24 mouse cellular contexts compared by ENCODE assay signal in the genomic region with DNA sequence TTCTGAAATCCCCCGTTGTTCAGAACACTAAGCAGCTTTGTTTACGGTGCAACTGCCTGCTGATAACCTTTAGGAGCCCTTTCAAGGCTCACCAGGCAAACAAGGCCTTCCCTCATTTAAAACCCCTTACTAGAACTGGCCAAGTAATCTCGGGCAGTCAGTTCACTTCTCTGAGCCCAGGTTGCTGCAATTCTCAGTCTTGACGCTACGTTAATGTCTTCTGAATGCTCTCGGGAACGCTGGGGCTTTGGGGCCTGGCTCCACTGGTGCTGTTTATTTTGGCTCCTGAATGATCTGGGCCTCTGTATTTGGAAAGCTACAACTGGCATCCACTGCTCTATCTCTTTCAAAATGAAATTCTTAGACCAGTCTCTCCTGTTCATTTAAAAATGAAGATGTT.
DNase-seq lines count a peak whose midpoint lies in the region; ATAC-seq and TF ChIP-seq lines count a peak whose summit lies in the region.
"Had no signal": no experiment of that assay in that cellular context is flagged by ENCODE, and none has a peak within 500 bp of the region (broad histone marks: within the 10 kb centered on the region; RNA-seq: fewer than 3 reads in every experiment).

No protein-coding gene starts in this region.

- peak overlapping the region; percentile 48; the same call in 1 of the 2 replicates for H3K27ac ChIP-seq in gastrocnemius, adult 2 months
- H3K27ac ChIP-seq in hindbrain, postnatal 0 days: no peak overlapping the region
- no peak overlapping the region for H3K27ac ChIP-seq in hindbrain, embryonic 11.5 days (ENCODE audit: low read depth, low read length)
- H3K27ac ChIP-seq: embryonic facial prominence, embryonic 12.5 days; layer of hippocampus, adult 2 months had no signal

- 20% methylated on average over 7 of the region's 7 CpGs for WGBS in hindbrain, postnatal 0 days
- WGBS in hindbrain, embryonic 11.5 days: 16% methylated on average over 7 of the region's 7 CpGs

- no peak overlapping the region for H3K9ac ChIP-seq in hindbrain, postnatal 0 days (replicated peaks; ENCODE audit: low read length)
- no peak overlapping the region for H3K9ac ChIP-seq in hindbrain, embryonic 11.5 days (ENCODE audit: low read depth, low read length)
- H3K9ac ChIP-seq: embryonic facial prominence, embryonic 12.5 days had no signal

- no peak overlapping the region for H3K4me3 ChIP-seq in gastrocnemius, adult 2 months
- H3K4me3 ChIP-seq in hindbrain, postnatal 0 days (ENCODE audit: low read length): no peak overlapping the region
- H3K4me3 ChIP-seq in hindbrain, embryonic 11.5 days (ENCODE audit: low read depth, low read length): no peak overlapping the region
- H3K4me3 ChIP-seq: embryonic facial prominence, embryonic 12.5 days; erythroblast, embryonic 14.5 days; layer of hippocampus, adult 2 months had no signal

- intact Hi-C loops in gastrocnemius, adult 2 months (cut with DNase I): no loop called here

- ATAC-seq in hindbrain, postnatal 0 days: no peak
- no peak for ATAC-seq in hindbrain, embryonic 11.5 days (ENCODE audit: low FRiP score)
- ATAC-seq: activated CD4-positive, CD25-positive, alpha-beta regulatory T cell, adult 4 months; CD4-positive, CD25-positive, alpha-beta regulatory T cell, adult 4 months; hindbrain, embryonic 16.5 days; Patski had no signal

- H3K27me3 ChIP-seq in hindbrain, postnatal 0 days (ENCODE audit: insufficient read depth, low read length): no peaks in the 10 kb centered on the region
- no peaks in the 10 kb centered on the region for H3K27me3 ChIP-seq in hindbrain, embryonic 11.5 days (ENCODE audit: control insufficient read depth, insufficient read depth, low read length)
- H3K27me3 ChIP-seq: embryonic facial prominence, embryonic 12.5 days; Patski had no signal

- no peaks in the 10 kb centered on the region for H3K36me3 ChIP-seq in hindbrain, postnatal 0 days (ENCODE audit: insufficient read depth, low read length)
- no peaks in the 10 kb centered on the region for H3K36me3 ChIP-seq in hindbrain, embryonic 11.5 days (ENCODE audit: control insufficient read depth, insufficient read depth, low read length)
- H3K36me3 ChIP-seq: embryonic facial prominence, embryonic 12.5 days had no signal

- DNase-seq in adrenal gland, adult 8-10 months: peak; percentile 11
- no peak for DNase-seq in adrenal gland, postnatal 4 days (ENCODE audit: low spot score in 2 of 2)
- peak; percentile 47 for DNase-seq in gastrocnemius, adult 2 months
- DNase-seq in gastrocnemius, postnatal 4 days (ENCODE audit: low spot score in 2 of 2): no peak
- DNase-seq in hindbrain, postnatal 0 days (ENCODE audit: low spot score): peak; percentile 40
- DNase-seq in hindbrain, embryonic 11.5 days (ENCODE audit: low spot score): no peak
- DNase-seq in R1 (ENCODE audit: low read depth, low spot score): peak; percentile 18
- no peak for DNase-seq in kidney, postnatal 36 days
- DNase-seq: cerebellum, adult 11 months; cerebellum, postnatal 10 days; kidney, adult 11 months; kidney, postnatal 10 days; layer of hippocampus, postnatal 36 days; lung, postnatal 10 days; right cerebral cortex, postnatal 14 days; spleen, adult 18-20 months; thymus, postnatal 25 days had no signal

- TF ChIP-seq CTCF in gastrocnemius, adult 2 months (IDR thresholded peaks at IDR 0.05): no peak
- TF ChIP-seq CTCF in hindbrain, postnatal 0 days (IDR thresholded peaks at IDR 0.05; ENCODE audit: low read depth): no peak

- peaks cover 4% of the 10 kb centered on the region; the same call in 1 of the 2 replicates for H3K4me1 ChIP-seq in hindbrain, postnatal 0 days (ENCODE audit: insufficient read depth, low read length)
- peaks cover 3% of the 10 kb centered on the region; the same call in 1 of the 2 replicates for H3K4me1 ChIP-seq in hindbrain, embryonic 11.5 days (replicated peaks; ENCODE audit: control insufficient read depth, insufficient read depth, low read length)

- no peak overlapping the region for H3K4me2 ChIP-seq in hindbrain, postnatal 0 days (ENCODE audit: low read depth, low read length)
- no peak overlapping the region for H3K4me2 ChIP-seq in hindbrain, embryonic 11.5 days (replicated peaks; ENCODE audit: low read depth, low read length)
- H3K4me2 ChIP-seq: embryonic facial prominence, embryonic 12.5 days had no signal

- no peaks in the 10 kb centered on the region for H3K9me3 ChIP-seq in hindbrain, postnatal 0 days (ENCODE audit: low read length)
- no peaks in the 10 kb centered on the region for H3K9me3 ChIP-seq in hindbrain, embryonic 11.5 days (ENCODE audit: control insufficient read depth, low read length)
- H3K9me3 ChIP-seq: embryonic facial prominence, embryonic 12.5 days had no signal

Comparison
In these comparisons a context has a peak if more than half of its experiments do, and no peak if none do; other contexts are left out.
1. DNase-seq: peak in adrenal gland, adult 8-10 months (single experiment), gastrocnemius, adult 2 months (single experiment), hindbrain, postnatal 0 days (single experiment) and R1 (single experiment); none in adrenal gland, postnatal 4 days (0 of 2), gastrocnemius, postnatal 4 days (0 of 2), hindbrain, embryonic 11.5 days (single experiment) and kidney, postnatal 36 days (0 of 2).